Mouse (Mus musculus): Measurements from ENCODE around the gene Zbtb34.

Gene Zbtb34

GRCm38 (mm10) chr2:33445741-33446140 is 14.6 kb upstream of the Zbtb34 start:
- DNase-seq, result no peak

GRCm38 (mm10) chr2:33444862-33445261 is 13.7 kb upstream of the Zbtb34 start:
- DNase-seq, result no peak

- DNase-seq, result peak; percentile 86 to 91
Observed at GRCm38 (mm10) chr2:33444358-33444757, 13.2 kb upstream of the Zbtb34 start.

GRCm38 (mm10) chr2:33442701-33443100 is 11.6 kb upstream of the Zbtb34 start:
- no peak for DNase-seq

- no peak for DNase-seq
Observed at GRCm38 (mm10) chr2:33440893-33441292, 9.8 kb upstream of the Zbtb34 start.

- DNase-seq, result no peak
Observed at GRCm38 (mm10) chr2:33439980-33440670, 9.0 kb upstream of the Zbtb34 start.

- no peak for DNase-seq
Observed at GRCm38 (mm10) chr2:33439471-33439881, 8.4 kb upstream of the Zbtb34 start.

GRCm38 (mm10) chr2:33438377-33438776 is 7.3 kb upstream of the Zbtb34 start:
- DNase-seq, result no peak

GRCm38 (mm10) chr2:33437184-33437583 is 6.1 kb upstream of the Zbtb34 start:
- DNase-seq, result no peak

GRCm38 (mm10) chr2:33436035-33436580 is 5.0 kb upstream of the Zbtb34 start:
- no peak for DNase-seq

- DNase-seq, result no peak
Observed at GRCm38 (mm10) chr2:33435036-33435650, 4.0 kb upstream of the Zbtb34 start.

GRCm38 (mm10) chr2:33432877-33433276 is 1.8 kb upstream of the Zbtb34 start:
- DNase-seq, result peak; percentile 59 to 65

- DNase-seq, result no peak
Observed at GRCm38 (mm10) chr2:33430081-33430770, 898 bp downstream of the Zbtb34 start.

- DNase-seq, result no peak
Observed at GRCm38 (mm10) chr2:33429339-33429738, 1.8 kb downstream of the Zbtb34 start.

GRCm38 (mm10) chr2:33426640-33427398 is 4.3 kb downstream of the Zbtb34 start:
- DNase-seq, result no peak

GRCm38 (mm10) chr2:33417454-33417853 is 13.7 kb downstream of the Zbtb34 start:
- DNase-seq, result no peak

GRCm38 (mm10) chr2:33414019-33414418 is 17.1 kb downstream of the Zbtb34 start:
- DNase-seq, result no peak

- no peak for DNase-seq
Observed at GRCm38 (mm10) chr2:33412111-33412510, 19.0 kb downstream of the Zbtb34 start.

GRCm38 (mm10) chr2:33403511-33404003 is 27.6 kb downstream of the Zbtb34 start:
- no peak for DNase-seq

GRCm38 (mm10) chr2:33402638-33403037 is 28.5 kb downstream of the Zbtb34 start:
- no peak for DNase-seq

- peak; percentile 71 to 79 for DNase-seq
Observed at GRCm38 (mm10) chr2:33402236-33402635, 28.9 kb downstream of the Zbtb34 start.

GRCm38 (mm10) chr2:33401217-33401616 is 29.9 kb downstream of the Zbtb34 start:
- peak; percentile 60 to 69 for DNase-seq

GRCm38 (mm10) chr2:33400541-33400940 is 30.6 kb downstream of the Zbtb34 start:
- DNase-seq, result no peak
